In the genomic region with DNA sequence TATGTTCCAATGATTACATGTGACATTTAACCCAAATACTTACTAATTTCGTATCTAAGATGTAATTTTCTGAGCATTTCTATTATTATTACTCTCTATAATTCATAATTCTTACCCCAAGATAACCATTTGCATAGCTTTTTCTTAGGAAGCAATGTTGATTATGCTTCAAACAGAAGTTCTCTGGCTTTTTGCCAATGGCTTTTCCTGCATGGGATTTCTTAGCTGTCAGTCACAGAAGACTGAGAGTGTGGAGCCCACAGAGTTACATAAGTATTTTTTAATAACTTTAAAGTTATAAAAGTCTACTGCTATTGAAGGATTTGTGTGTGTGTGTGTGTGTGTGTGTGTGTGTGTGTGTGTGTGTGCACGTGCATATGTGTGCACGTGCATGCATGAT, we compare ENCODE assay signal across 21 mouse cellular contexts.
"Had no signal": no experiment of that assay in that cellular context is flagged by ENCODE, and none has a peak within 500 bp of the region (broad histone marks: within the 10 kb centered on the region; RNA-seq: fewer than 3 reads in every experiment).

No protein-coding gene starts in this region.

- H3K27ac ChIP-seq: kidney, embryonic 15.5 days; left cerebral cortex, adult 2 months; limb, embryonic 12.5 days; liver, embryonic 12.5 days; liver, embryonic 15.5 days; macrophage; midbrain, embryonic 15.5 days; neural tube, embryonic 13.5 days; stomach, embryonic 15.5 days had no signal

- H3K9ac ChIP-seq: kidney, embryonic 15.5 days; limb, embryonic 12.5 days; liver, embryonic 12.5 days; liver, embryonic 15.5 days; midbrain, embryonic 15.5 days; neural tube, embryonic 13.5 days; stomach, embryonic 15.5 days had no signal

- H3K4me1 ChIP-seq: kidney, embryonic 15.5 days; limb, embryonic 12.5 days; liver, embryonic 12.5 days; liver, embryonic 15.5 days; midbrain, embryonic 15.5 days; neural tube, embryonic 13.5 days; stomach, embryonic 15.5 days had no signal

- H3K9me3 ChIP-seq: kidney, embryonic 15.5 days; limb, embryonic 12.5 days; liver, embryonic 12.5 days; liver, embryonic 15.5 days; midbrain, embryonic 15.5 days; neural tube, embryonic 13.5 days; stomach, embryonic 15.5 days had no signal

- H3K36me3 ChIP-seq: kidney, embryonic 15.5 days; limb, embryonic 12.5 days; liver, embryonic 12.5 days; liver, embryonic 15.5 days; midbrain, embryonic 15.5 days; neural tube, embryonic 13.5 days; stomach, embryonic 15.5 days had no signal

- DNase-seq: kidney, adult 11 months; kidney, adult 8-10 months; kidney, postnatal 10 days; kidney, postnatal 36 days; layer of hippocampus, postnatal 36 days; liver; lung, adult 18-20 months; retina, postnatal 1 day; right cerebral cortex, postnatal 25 days; spleen, adult 18-20 months; thymus, postnatal 25 days had no signal

- H3K27me3 ChIP-seq: kidney, embryonic 15.5 days; limb, embryonic 12.5 days; liver, embryonic 12.5 days; liver, embryonic 15.5 days; midbrain, embryonic 15.5 days; neural tube, embryonic 13.5 days; stomach, embryonic 15.5 days had no signal

- ATAC-seq: liver, embryonic 12.5 days; midbrain, embryonic 15.5 days had no signal

- H3K4me3 ChIP-seq: kidney, embryonic 15.5 days; left cerebral cortex, adult 2 months; limb, embryonic 12.5 days; liver, embryonic 12.5 days; liver, embryonic 15.5 days; midbrain, embryonic 15.5 days; myocyte; neural tube, embryonic 13.5 days; stomach, embryonic 15.5 days had no signal

- H3K4me2 ChIP-seq: kidney, embryonic 15.5 days; limb, embryonic 12.5 days; liver, embryonic 12.5 days; liver, embryonic 15.5 days; midbrain, embryonic 15.5 days; neural tube, embryonic 13.5 days; stomach, embryonic 15.5 days had no signal
